In genomic region chr15:77756848-77757247, GRCm38 (mm10) we compare ENCODE assay signal across 9 mouse cellular contexts. TPM values are rescaled to one million over a fixed set of nuclear protein-coding genes. Genes with fewer than 3 reads are reported as not detected.
DNase-seq lines count a peak whose midpoint lies in the region; ATAC-seq and TF ChIP-seq lines count a peak whose summit lies in the region.
"Had no signal": no experiment of that assay in that cellular context is flagged by ENCODE, and none has a peak within 500 bp of the region (broad histone marks: within the 10 kb centered on the region; RNA-seq: fewer than 3 reads in every experiment).

TSS of gene Apol8 (minus strand) at chr15:77757003.

- H3K36me3 ChIP-seq in heart, adult 2 months (ENCODE audit: control insufficient read depth, insufficient read depth, low read length), result no peaks in the 10 kb centered on the region
- peaks cover 29% of the 10 kb centered on the region for H3K36me3 ChIP-seq in heart, embryonic 12.5 days
- peaks cover 19 to 29% of the 10 kb centered on the region in 2 experiments for H3K36me3 ChIP-seq in CH12.LX (replicated peaks in 1 of 2; ENCODE audit: control insufficient read depth in 1 of 2, insufficient read depth in 1 of 2, low read length in 1 of 2)

- intact Hi-C loops in heart, adult 2 months (cut with DNase I), result no loop called here

- no peak within 1 kb of the TSS for H3K27ac ChIP-seq in heart, adult 2 months
- no peak within 1 kb of the TSS for H3K27ac ChIP-seq in heart, embryonic 12.5 days (ENCODE audit: poor library complexity, severe bottlenecking)
- no peak within 1 kb of the TSS for H3K27ac ChIP-seq in CH12.LX (ENCODE audit: insufficient read depth, low read depth)
- H3K27ac ChIP-seq: embryonic facial prominence, embryonic 12.5 days had no signal

- no peak within 1 kb of the TSS for H3K4me3 ChIP-seq in heart, adult 2 months
- H3K4me3 ChIP-seq in heart, embryonic 12.5 days, result no peak within 1 kb of the TSS
- H3K4me3 ChIP-seq in CH12.LX (replicated peaks in 1 of 3; ENCODE audit: low read depth in 2 of 3, low read length in 2 of 3, poor library complexity in 1 of 3), result no peak within 1 kb of the TSS
- H3K4me3 ChIP-seq: embryonic facial prominence, embryonic 12.5 days had no signal

- H3K27me3 ChIP-seq in heart, adult 2 months (ENCODE audit: control insufficient read depth, insufficient read depth, low read length), result no peaks in the 10 kb centered on the region
- peaks cover 7% of the 10 kb centered on the region; the same call in 1 of the 2 replicates for H3K27me3 ChIP-seq in heart, embryonic 12.5 days (replicated peaks)
- H3K27me3 ChIP-seq in CH12.LX (replicated peaks), result peaks cover 16% of the 10 kb centered on the region
- H3K27me3 ChIP-seq: embryonic facial prominence, embryonic 12.5 days had no signal

- H3K4me1 ChIP-seq in heart, adult 2 months (ENCODE audit: control insufficient read depth, insufficient read depth, low read length), result no peaks in the 10 kb centered on the region; the same call in 1 of the 2 replicates
- peaks cover 10% of the 10 kb centered on the region; the same call in 1 of the 2 replicates for H3K4me1 ChIP-seq in heart, embryonic 12.5 days (replicated peaks)
- H3K4me1 ChIP-seq in CH12.LX (ENCODE audit: control insufficient read depth in 1 of 2, insufficient read depth in 2 of 2), result peaks cover 0 to 4% of the 10 kb centered on the region in 2 experiments; a peak in 1 of 4 replicates
- H3K4me1 ChIP-seq: embryonic facial prominence, embryonic 12.5 days had no signal

- peak; percentile 50 for TF ChIP-seq RAD21 in CH12.LX (IDR thresholded peaks at IDR 0.05; ENCODE audit: low read depth, low read length)

- in situ Hi-C loops in CH12.LX (cut with MboI; ENCODE audit: low pct_ligation_motif_present, low pct_unique_long_range_greater_than_20kb, low sequenced_read_pairs), result no loop called here

- no peak for ATAC-seq in heart, embryonic 12.5 days (ENCODE audit: insufficient number of reproducible peaks, low FRiP score)
- ATAC-seq in megakaryocyte, adult 5-6 weeks (ENCODE audit: poor library complexity, severe bottlenecking), result peak; percentile 81

- dilution Hi-C loops in CH12.LX (cut with MboI; ENCODE audit: extremely low pct_ligation_motif_present, extremely low pct_unique_long_range_greater_than_20kb, low sequenced_read_pairs), result no loop called here

- no peak within 1 kb of the TSS for H3K4me2 ChIP-seq in heart, embryonic 12.5 days
- 0 out of 2 replicates have a peak within 1 kb of the TSS, but pooled peaks have one; percentile 6 for H3K4me2 ChIP-seq in CH12.LX (ENCODE audit: insufficient read depth, low read depth, poor library complexity, severe bottlenecking)
- H3K4me2 ChIP-seq: embryonic facial prominence, embryonic 12.5 days had no signal

- TF ChIP-seq EP300 in heart, adult 2 months (IDR thresholded peaks at IDR 0.05; ENCODE audit: insufficient read depth, low read depth, low read length), result peak; percentile 58
- TF ChIP-seq EP300 in CH12.LX (IDR thresholded peaks at IDR 0.05; ENCODE audit: low read length), result no peak

- peak; percentile 91 for TF ChIP-seq CTCF in heart, adult 2 months (IDR thresholded peaks at IDR 0.05)
- peak; percentile 75 to 89 for TF ChIP-seq CTCF in CH12.LX (conservative IDR thresholded peaks at IDR 0.05 in 1 of 2, IDR thresholded peaks at IDR 0.05 in 1 of 2; ENCODE audit: low read depth in 2 of 2, low read length in 2 of 2)

- WGBS in heart, adult 2 months, result 6% methylated on average over 9 of the region's 9 CpGs
- WGBS in heart, embryonic 12.5 days, result 5% methylated on average over 9 of the region's 9 CpGs

- H3K79me2 ChIP-seq in heart, adult 2 months (replicated peaks; ENCODE audit: control insufficient read depth, insufficient read depth, low read length), result no peaks in the 10 kb centered on the region
- no peaks in the 10 kb centered on the region for H3K79me2 ChIP-seq in CH12.LX (replicated peaks; ENCODE audit: control insufficient read depth, extremely low read depth, insufficient read depth, poor library complexity, severe bottlenecking)

- no peaks in the 10 kb centered on the region for H3K9me3 ChIP-seq in heart, embryonic 12.5 days (replicated peaks)
- H3K9me3 ChIP-seq in CH12.LX (replicated peaks; ENCODE audit: low read length), result no peaks in the 10 kb centered on the region
- H3K9me3 ChIP-seq: embryonic facial prominence, embryonic 12.5 days had no signal

- no peak for TF ChIP-seq POLR2A in heart, adult 2 months (IDR thresholded peaks at IDR 0.05; ENCODE audit: insufficient read depth, low read depth, low read length)
- 0 out of 2 replicates have a peak, but pooled peaks have one; percentile 8 for TF ChIP-seq POLR2A in CH12.LX (IDR thresholded peaks at IDR 0.05; ENCODE audit: low read depth, low read length)

- peak; percentile 39 to 63 for DNase-seq in heart, adult 2 months
- peak; percentile 53 for DNase-seq in CH12.LX (ENCODE audit: extremely low read depth)
- peak; percentile 82 for DNase-seq in c-Kit-positive CD71-positive TER-119-positive erythroid progenitor cells, embryonic 14.5 days (ENCODE audit: low spot score)
- DNase-seq in frontal cortex, postnatal 36 days (ENCODE audit: low spot score in 2 of 2), result peak; percentile 64 to 72
- peak; percentile 59 to 60 for DNase-seq in layer of hippocampus, postnatal 14 days (ENCODE audit: low spot score in 2 of 2)
- peak; percentile 59 to 77 for DNase-seq in spleen, postnatal 14 days (ENCODE audit: low spot score in 2 of 2)

- H3K9ac ChIP-seq in heart, adult 2 months (ENCODE audit: low read depth, low read length), result no peak within 1 kb of the TSS
- H3K9ac ChIP-seq in heart, embryonic 12.5 days, result no peak within 1 kb of the TSS
- H3K9ac ChIP-seq in CH12.LX (ENCODE audit: insufficient read depth, low read depth), result no peak within 1 kb of the TSS
- H3K9ac ChIP-seq: embryonic facial prominence, embryonic 12.5 days had no signal

TF ChIP-seq in CH12.LX, 34 proteins besides CTCF, POLR2A, EP300 and RAD21:
- TF ChIP-seq SMC3 (IDR thresholded peaks at IDR 0.05; ENCODE audit: low read depth, low read length) (peak; percentile 61), POLR2AphosphoS2 (IDR thresholded peaks at IDR 0.05; ENCODE audit: low read depth, low read length) (peak; percentile 53; the same call in 1 of the 2 replicates), ZC3H11A (IDR thresholded peaks at IDR 0.05; ENCODE audit: low read depth, low read length) (no peak)
TF ChIP-seq in CH12.LX: peak in this region for 2.

RNA-seq across cellular contexts. Expression of gene Apol8, which starts in this region (rescaled TPM):
- under 1 TPM in 1 of 2 experiments, not detected in 1; 0.55 TPM for total RNA-seq in heart, adult 2 months (2021)
- 0.06 TPM in 1 of 2 replicates, not detected in the other for polyA plus RNA-seq in heart, adult 2 months (2012; rRNA removed)
- polyA plus RNA-seq in heart, embryonic 12.5 days (2016; fragmentation: Nextera tagmentation; extraction: Ambion mirVana), result 0.65 and 0.74 TPM in 2 replicates
- 0.17 TPM in 1 of 2 replicates, not detected in the other for total RNA-seq in CH12.LX (2012; rRNA removed)
- total RNA-seq in CH12.LX (2014; rRNA removed), result 0.15 and 0.84 TPM in 2 replicates
- 0.14 and 0.50 TPM in 2 replicates for polyA plus RNA-seq in CH12.LX (2012; ENCODE audit: insufficient read length, low read depth)
- total RNA-seq in layer of hippocampus, postnatal 14 days (2021), result 1 to 10 TPM in 1 of 2 experiments, under 1 TPM in 1; 0.97 to 1.6 TPM
- total RNA-seq in megakaryocyte, adult 5-6 weeks (2015), result 0.16 and 1.3 TPM in 2 replicates
- total RNA-seq in megakaryocyte, adult 5-6 weeks (2017), result 0.16 and 0.26 TPM in 2 replicates

Comparison
In these comparisons a context has a peak if more than half of its experiments do, and no peak if none do; other contexts are left out.
1. Peak in DNase-seq in heart, adult 2 months; RNA of the gene not detected or under 1 TPM.
2. Peak in DNase-seq and H3K4me2 ChIP-seq in CH12.LX; RNA of the gene not detected or under 1 TPM.